Mouse (Mus musculus) neural tube, embryonic 11.5 days (tissue): Measurements from ENCODE around the gene Arhgef3. TPM values are rescaled to one million over a fixed set of nuclear protein-coding genes. Genes with fewer than 3 reads are reported as not detected.

Source experiments
- ATAC-seq: fragments of 200-750 bp; cut with Nextera tagmentation; 2 replicates; pipeline ENCODE4 v1.8.0; 2017; ENCODE audit warnings: moderate number of reproducible peaks, mild to moderate bottlenecking, moderate TSS enrichment, moderate library complexity; ENCODE audit not compliant: insufficient read depth, low FRiP score, low TSS enrichment
- DNase-seq: peaks from one replicate; pipeline ENCODE4 v3.0.0-alpha.2; 2015; ENCODE audit warnings: low spot score
- H3K27ac ChIP-seq: fragments of 300-500 bp; sonication (generic); 2 replicates; pipeline ENCODE4 v1.5.1; 2014; ENCODE audit warnings: low read depth, mild to moderate bottlenecking, low read length
- H3K27me3 ChIP-seq: fragments of 300-500 bp; sonication (generic); 2 replicates; pipeline ENCODE4 v1.6.1; 2014; ENCODE audit warnings: mild to moderate bottlenecking, low read length, mixed read lengths; ENCODE audit not compliant: control insufficient read depth, insufficient read depth
- H3K36me3 ChIP-seq: fragments of 300-500 bp; sonication (generic); 2 replicates; pipeline ENCODE4 v1.6.1; 2014; ENCODE audit warnings: mild to moderate bottlenecking, low read length, moderate library complexity, mixed read lengths; ENCODE audit not compliant: control insufficient read depth, insufficient read depth
- H3K4me1 ChIP-seq: fragments of 300-500 bp; sonication (generic); 2 replicates; pipeline ENCODE4 v1.6.1; 2014; ENCODE audit warnings: low read length, mixed read lengths; ENCODE audit not compliant: control insufficient read depth, insufficient read depth
- H3K4me2 ChIP-seq: fragments of 300-500 bp; sonication (generic); 2 replicates; pipeline ENCODE4 v1.6.1; 2014; ENCODE audit warnings: low read depth, mild to moderate bottlenecking, moderate library complexity
- H3K4me3 ChIP-seq: fragments of 300-500 bp; sonication (generic); 2 replicates; pipeline ENCODE4 v1.5.1; 2014; ENCODE audit warnings: low read depth, low read length
- H3K9ac ChIP-seq: fragments of 300-500 bp; sonication (generic); 2 replicates; pipeline ENCODE4 v1.6.1; 2014; ENCODE audit warnings: mild to moderate bottlenecking, low read length
- H3K9me3 ChIP-seq: fragments of 300-500 bp; sonication (generic); 2 replicates; pipeline ENCODE4 v1.6.1; 2016; ENCODE audit warnings: low read length; ENCODE audit not compliant: control insufficient read depth
- WGBS: fragments of 180-500 bp; shearing (Covaris S2); extraction: QIAGEN DNeasy Blood & Tissue Kit; methylation state at CpG from one replicate; pipeline ENCODE4 v1.1.7; 2014; 5-methylcytosine and 5-hydroxymethylcytosine counted together
- polyA plus RNA-seq: library from polyadenylated mRNA; unstranded; fragments of >200 nt; fragmentation: Nextera tagmentation; extraction: Ambion mirVana; gene quantifications from 2 replicates; pipeline ENCODE4 v1.2.1, GENCODE M21; 2014

Gene Arhgef3
- polyA plus RNA-seq, 1 experiment from 2014 or later = 5.1 TPM

- H3K9ac ChIP-seq = no peak overlapping the region
- WGBS = 74% methylated on average over 4 of the region's 4 CpGs
- no peak for ATAC-seq
Observed at GRCm38 (mm10) chr14:27361514-27361913, 246.8 kb downstream of the Arhgef3 start.

GRCm38 (mm10) chr14:27364668-27365257, 250.1 kb downstream of the Arhgef3 start:
- no peak overlapping the region for H3K4me2 ChIP-seq
- no peak overlapping the region for H3K9ac ChIP-seq
- no peaks in the 10 kb centered on the region for H3K36me3 ChIP-seq
- WGBS = 57% methylated on average over 5 of the region's 5 CpGs
- H3K4me1 ChIP-seq = no peaks in the 10 kb centered on the region; the same call in 1 of the 2 replicates
- H3K27me3 ChIP-seq = no peaks in the 10 kb centered on the region
- ATAC-seq (no peak), DNase-seq (no peak)
- H3K4me3 ChIP-seq = no peak overlapping the region
- no peak overlapping the region for H3K27ac ChIP-seq
- H3K9me3 ChIP-seq = no peaks in the 10 kb centered on the region

More at GRCm38 (mm10) chr14:27361514-27361913, 246.8 kb downstream of the Arhgef3 start:
- Histone ChIP-seq H3K27me3 (no peaks in the 10 kb centered on the region), H3K27ac (no peak overlapping the region), H3K4me2 (no peak overlapping the region), H3K36me3 (no peaks in the 10 kb centered on the region), H3K4me3 (no peak overlapping the region), H3K9me3 (no peaks in the 10 kb centered on the region), H3K4me1 (no peaks in the 10 kb centered on the region; the same call in 1 of the 2 replicates)
- DNase-seq = no peak

GRCm38 (mm10) chr14:27367117-27367711, 252.5 kb downstream of the Arhgef3 start:
- Histone ChIP-seq H3K4me3 (no peak overlapping the region), H3K4me1 (no peaks in the 10 kb centered on the region; the same call in 1 of the 2 replicates), H3K9me3 (no peaks in the 10 kb centered on the region), H3K36me3 (no peaks in the 10 kb centered on the region), H3K4me2 (no peak overlapping the region), H3K27me3 (no peaks in the 10 kb centered on the region), H3K9ac (peak overlapping the region; percentile 10; the same call in 1 of the 2 replicates), H3K27ac (peak overlapping the region; percentile 64; the same call in 1 of the 2 replicates)
- 50% methylated on average over 10 of the region's 10 CpGs for WGBS
- ATAC-seq (no peak), DNase-seq (peak; percentile 42)

- no peak overlapping the region for H3K4me3 ChIP-seq
- H3K27me3 ChIP-seq = no peaks in the 10 kb centered on the region
- no peaks in the 10 kb centered on the region for H3K9me3 ChIP-seq
- H3K4me1 ChIP-seq = no peaks in the 10 kb centered on the region; the same call in 1 of the 2 replicates
- DNase-seq (no peak), ATAC-seq (no peak)
- no peaks in the 10 kb centered on the region for H3K36me3 ChIP-seq
- 31% methylated on average over 4 of the region's 4 CpGs for WGBS
- H3K27ac ChIP-seq = no peak overlapping the region
- no peak overlapping the region for H3K4me2 ChIP-seq
- H3K9ac ChIP-seq = no peak overlapping the region
Observed at GRCm38 (mm10) chr14:27368619-27369018, 253.9 kb downstream of the Arhgef3 start.

- no peak for ATAC-seq
- H3K27ac ChIP-seq = no peak overlapping the region
- no peak overlapping the region for H3K4me2 ChIP-seq
- WGBS = 86% methylated on average over 4 of the region's 4 CpGs
- no peaks in the 10 kb centered on the region for H3K36me3 ChIP-seq
- H3K9me3 ChIP-seq = no peaks in the 10 kb centered on the region
- no peak overlapping the region for H3K4me3 ChIP-seq
- no peak overlapping the region for H3K9ac ChIP-seq
- H3K27me3 ChIP-seq = no peaks in the 10 kb centered on the region
- no peaks in the 10 kb centered on the region; the same call in 1 of the 2 replicates for H3K4me1 ChIP-seq
- DNase-seq = no peak
Observed at GRCm38 (mm10) chr14:27369503-27369902, 254.8 kb downstream of the Arhgef3 start.

GRCm38 (mm10) chr14:27371669-27372076, 257.0 kb downstream of the Arhgef3 start:
- Histone ChIP-seq H3K4me3 (no peak overlapping the region), H3K27ac (no peak overlapping the region), H3K36me3 (no peaks in the 10 kb centered on the region), H3K27me3 (no peaks in the 10 kb centered on the region), H3K9me3 (no peaks in the 10 kb centered on the region), H3K4me2 (no peak overlapping the region), H3K4me1 (no peaks in the 10 kb centered on the region), H3K9ac (no peak overlapping the region)
- no peak for ATAC-seq
- WGBS = 70% methylated on average over 8 of the region's 8 CpGs
- no peak for DNase-seq

GRCm38 (mm10) chr14:27373498-27373897, 258.8 kb downstream of the Arhgef3 start:
- ATAC-seq (no peak), DNase-seq (no peak)
- Histone ChIP-seq H3K36me3 (no peaks in the 10 kb centered on the region), H3K4me2 (no peak overlapping the region), H3K4me3 (no peak overlapping the region), H3K9me3 (no peaks in the 10 kb centered on the region), H3K9ac (no peak overlapping the region), H3K4me1 (no peaks in the 10 kb centered on the region), H3K27ac (no peak overlapping the region), H3K27me3 (no peaks in the 10 kb centered on the region)
- WGBS = 85% methylated on average over 5 of the region's 5 CpGs

GRCm38 (mm10) chr14:27376115-27376648, 261.5 kb downstream of the Arhgef3 start:
- no peak for ATAC-seq
- no peaks in the 10 kb centered on the region for H3K9me3 ChIP-seq
- H3K36me3 ChIP-seq = no peaks in the 10 kb centered on the region
- no peak for DNase-seq
- H3K9ac ChIP-seq = no peak overlapping the region
- no peak overlapping the region for H3K27ac ChIP-seq
- no peaks in the 10 kb centered on the region for H3K27me3 ChIP-seq
- H3K4me2 ChIP-seq = no peak overlapping the region
- H3K4me3 ChIP-seq = no peak overlapping the region
- WGBS = 67% methylated on average over 5 of the region's 5 CpGs
- H3K4me1 ChIP-seq = no peaks in the 10 kb centered on the region

GRCm38 (mm10) chr14:27378669-27379068, 264.0 kb downstream of the Arhgef3 start:
- Histone ChIP-seq H3K9ac (no peak overlapping the region), H3K27ac (no peak overlapping the region), H3K4me2 (no peak overlapping the region), H3K27me3 (no peaks in the 10 kb centered on the region), H3K4me3 (no peak overlapping the region), H3K9me3 (no peaks in the 10 kb centered on the region), H3K36me3 (no peaks in the 10 kb centered on the region), H3K4me1 (no peaks in the 10 kb centered on the region)
- no peak for DNase-seq
- WGBS = 92% methylated on average over 7 of the region's 7 CpGs
- ATAC-seq = no peak
